Mouse (Mus musculus) layer of hippocampus, postnatal 25 days (tissue): ENCODE results near the gene Myof. TPM values are rescaled to one million over a fixed set of nuclear protein-coding genes. Genes with fewer than 3 reads are reported as not detected.

Experiments used
- DNase-seq, 2 experiments: peaks; one replicate each; pipeline ENCODE4 v3.0.0; 2022; ENCODE audit warnings: mixed read lengths in 2 of 2, low spot score in 1 of 2; ENCODE audit errors: extremely low spot score in 1 of 2
- total RNA-seq, 2 experiments: library from RNA; stranded (reverse); gene quantifications; 2 replicates each; pipeline ENCODE4 v1.2.3; 2021

The Myof gene
- total RNA-seq, 2 experiments from 2014 or later: 3.2 to 3.8 TPM

DNA sequence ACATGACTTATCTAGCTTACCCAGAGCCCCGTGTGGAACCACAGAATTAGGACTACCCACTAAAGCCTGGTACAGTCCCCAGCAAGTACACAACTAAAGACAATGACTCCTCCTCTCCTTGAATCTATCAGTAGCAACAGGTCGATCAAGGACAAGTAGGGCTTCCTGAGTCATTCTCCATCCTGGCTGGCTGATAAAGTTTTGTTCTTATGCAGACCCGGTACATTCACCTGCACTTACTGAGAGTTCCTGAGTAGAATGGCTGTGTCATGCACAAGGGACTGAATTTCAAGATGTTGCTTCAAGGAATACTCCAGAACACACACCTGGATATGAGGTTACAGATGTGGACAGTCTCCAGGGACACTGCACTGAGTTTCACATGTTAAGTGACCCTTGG lies 1.8 kb upstream of the Myof start:
- DNase-seq: no peak

DNA sequence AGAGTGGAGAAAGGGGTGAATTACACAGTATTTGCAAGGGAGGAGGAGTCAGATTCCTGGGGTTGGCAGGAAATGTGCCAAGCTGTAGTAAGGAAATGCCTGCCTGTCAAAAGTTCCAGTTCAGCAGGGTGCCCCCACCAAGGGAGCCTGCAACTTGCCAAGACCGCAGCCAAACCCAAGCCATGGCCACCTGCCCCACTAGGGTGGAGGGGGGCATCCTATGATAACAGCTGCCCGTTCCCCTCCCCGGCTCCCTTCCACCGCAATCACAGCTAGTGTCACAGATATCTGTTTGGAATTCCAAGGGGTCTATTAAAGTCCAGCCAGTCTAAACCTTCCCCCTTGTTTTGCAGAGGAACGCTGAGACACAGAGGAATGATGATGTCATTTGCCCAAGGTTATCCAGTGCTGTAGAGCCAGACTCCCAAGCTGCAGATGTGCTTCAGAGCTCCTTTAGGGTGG lies 1.1 kb downstream of the Myof start:
- DNase-seq: no peak

DNA sequence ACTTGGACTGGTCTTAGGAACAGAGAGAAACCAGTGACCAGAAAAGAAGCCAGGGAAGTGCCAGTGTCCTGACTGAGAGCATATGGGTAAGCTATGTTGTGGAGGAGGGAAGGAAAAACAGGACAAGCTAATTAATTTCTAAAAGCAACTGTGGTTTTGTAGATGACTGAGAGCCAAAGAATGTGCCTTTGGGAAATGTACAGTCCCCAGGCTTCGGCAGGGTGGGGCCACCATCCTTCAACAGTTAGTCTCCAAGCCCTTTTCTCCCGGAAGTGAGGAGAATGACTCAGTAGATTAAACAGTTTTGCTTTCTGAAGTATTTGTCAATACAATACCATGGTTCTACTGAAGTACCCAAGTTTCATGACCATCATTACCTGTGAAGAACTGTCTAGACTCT lies 5.1 kb downstream of the Myof start:
- no peak for DNase-seq

DNA sequence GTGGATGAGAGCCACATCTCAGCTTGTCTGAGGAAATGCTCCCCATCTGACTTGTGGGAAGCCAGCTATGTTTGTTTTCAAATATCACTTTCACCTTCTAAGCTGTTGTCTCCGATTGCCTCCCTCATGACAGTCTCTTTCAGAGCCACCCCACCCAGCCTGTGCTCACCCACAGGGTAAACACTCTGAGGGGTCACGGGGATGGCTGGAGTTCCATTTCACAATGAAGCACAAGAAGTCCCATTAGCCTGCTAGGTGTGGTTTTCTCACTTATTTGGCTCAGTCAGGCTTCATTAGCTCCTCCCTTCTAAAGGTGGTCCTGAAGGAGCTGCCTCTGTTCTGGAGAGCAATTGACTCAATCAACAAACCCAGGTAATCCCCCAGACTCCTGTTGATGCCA lies 7.6 kb downstream of the Myof start:
- DNase-seq: no peak

DNA sequence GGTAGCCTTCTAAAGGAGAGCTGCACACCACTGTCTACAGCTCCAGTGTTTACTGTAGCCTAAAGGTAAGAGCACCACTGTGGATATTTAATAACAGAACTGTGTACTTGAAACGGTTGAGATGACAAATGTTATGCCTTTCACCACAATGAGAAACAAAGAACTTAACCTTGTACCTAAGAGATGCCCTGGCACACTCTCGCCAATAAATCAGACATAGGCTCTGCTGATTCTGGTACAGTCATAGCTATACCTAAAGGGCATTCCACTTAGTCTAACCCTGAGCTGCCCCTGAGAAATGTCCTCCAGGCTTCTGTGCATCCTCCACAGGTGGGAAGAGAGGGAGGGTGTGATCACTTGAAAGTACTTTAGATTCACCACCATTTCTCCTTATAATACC lies 8.7 kb downstream of the Myof start:
- no peak for DNase-seq

DNA sequence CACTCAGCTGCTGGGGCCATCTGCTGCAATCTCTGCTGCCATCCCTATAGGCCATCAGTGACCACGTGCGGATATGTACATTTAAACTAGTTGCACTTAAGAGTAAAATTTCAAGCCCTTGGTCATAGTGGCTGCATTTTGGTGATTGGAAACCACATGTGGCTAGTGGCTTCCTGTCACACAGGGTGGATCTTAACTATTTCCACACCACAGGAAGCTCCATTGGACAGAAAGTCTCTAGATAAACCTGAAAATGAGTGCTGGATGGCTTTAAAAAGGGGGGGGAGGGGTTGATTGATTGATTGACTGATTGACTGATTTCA lies 9.7 kb downstream of the Myof start:
- no peak for DNase-seq

DNA sequence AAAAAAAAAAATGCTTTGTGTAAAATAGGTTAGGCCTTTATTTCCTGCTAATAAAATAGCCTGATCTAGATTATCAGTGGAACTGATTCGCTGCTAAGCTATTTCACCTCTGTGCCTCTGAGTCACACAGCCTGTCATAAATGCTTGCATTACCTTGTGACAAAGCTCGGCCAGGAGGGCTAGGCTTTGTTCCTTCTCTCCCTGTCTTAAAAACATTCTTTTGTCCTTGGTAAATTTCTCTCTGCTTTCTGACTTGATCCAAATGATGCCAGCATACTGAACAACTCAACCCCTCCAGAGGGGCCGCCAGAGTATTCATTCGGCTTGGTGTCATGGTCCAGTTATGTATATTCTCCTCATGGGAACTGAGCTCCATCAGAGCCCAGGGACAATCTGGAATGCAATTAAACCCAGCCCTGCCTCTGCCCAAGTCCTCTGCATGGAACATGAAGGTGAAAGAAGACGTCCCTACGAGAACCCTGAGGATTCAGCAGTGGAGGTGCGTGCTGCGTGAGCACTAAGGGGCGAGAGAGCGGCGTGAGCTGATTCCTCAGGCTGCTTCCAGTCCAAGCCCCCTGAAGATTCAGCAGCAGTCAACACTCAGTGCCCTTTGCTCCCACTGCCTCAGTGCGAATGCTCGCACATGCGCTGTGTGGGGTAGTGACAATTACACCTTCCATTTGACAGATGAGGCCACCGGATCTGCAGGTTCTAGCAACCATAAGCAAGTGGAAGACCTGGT lies 10.2 kb downstream of the Myof start:
- no peak for DNase-seq

DNA sequence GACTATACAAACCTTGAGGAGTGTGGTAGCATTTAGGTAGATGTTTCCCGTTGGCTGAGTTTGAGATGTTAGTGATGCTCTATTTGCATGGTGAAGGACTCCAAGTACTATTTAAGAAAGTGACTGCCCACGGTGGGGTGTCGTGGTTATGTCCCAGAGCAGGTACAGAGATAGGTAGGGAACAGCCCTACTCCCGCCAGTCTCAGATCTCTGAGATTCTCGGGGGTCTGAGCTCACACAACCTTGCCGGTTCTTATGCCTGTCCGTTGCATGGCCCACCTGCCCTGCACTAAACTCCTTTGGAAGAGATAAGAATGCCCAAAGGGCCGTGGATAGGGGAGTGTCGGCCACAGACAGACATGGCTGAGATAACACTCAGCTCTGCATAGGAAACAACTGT lies 12.2 kb downstream of the Myof start:
- no peak for DNase-seq

DNA sequence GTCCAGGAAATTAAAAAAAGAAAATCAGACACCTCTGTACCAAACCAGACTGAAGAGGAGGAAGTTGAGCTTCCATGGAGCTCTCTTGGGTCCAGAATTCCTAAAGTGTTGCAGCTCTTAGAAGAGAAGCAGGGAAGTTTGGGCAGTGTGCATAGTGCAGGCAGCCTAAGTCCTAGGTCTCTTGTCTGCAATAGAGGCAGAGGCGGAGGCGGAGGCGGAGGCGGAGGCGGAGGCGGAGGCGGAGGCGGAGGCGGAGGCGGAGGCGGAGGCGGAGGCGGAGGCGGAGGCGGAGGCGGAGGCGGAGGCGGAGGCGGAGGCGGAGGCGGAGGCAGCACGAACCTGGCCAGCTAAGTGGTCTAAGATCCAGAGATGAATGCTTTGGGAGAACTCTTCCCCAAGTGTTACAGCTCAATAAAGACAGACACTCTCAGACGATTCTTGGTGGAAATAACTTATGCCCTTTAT lies 12.7 kb downstream of the Myof start:
- peak in 1 of 2 experiments; percentile 34 for DNase-seq

DNA sequence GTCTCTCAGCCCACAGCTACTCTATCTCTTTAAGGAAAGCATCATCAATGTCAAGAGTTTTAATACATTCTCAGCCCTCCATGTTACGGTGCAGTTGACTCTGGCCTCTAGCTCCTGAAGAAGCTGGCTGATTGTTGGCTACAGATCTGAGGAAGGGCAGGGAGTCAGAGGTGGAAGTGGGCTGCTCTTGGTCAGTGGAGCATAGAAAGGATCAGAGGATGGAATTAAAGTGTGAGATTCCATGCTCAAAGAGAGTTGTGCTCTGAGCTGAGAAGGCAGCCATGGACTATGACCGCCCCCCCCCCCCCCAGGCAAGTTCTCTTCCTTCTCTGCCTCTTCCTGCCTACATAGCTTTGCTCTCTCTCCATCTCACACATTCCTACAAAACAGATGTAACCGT lies 13.5 kb downstream of the Myof start:
- no peak for DNase-seq

DNA sequence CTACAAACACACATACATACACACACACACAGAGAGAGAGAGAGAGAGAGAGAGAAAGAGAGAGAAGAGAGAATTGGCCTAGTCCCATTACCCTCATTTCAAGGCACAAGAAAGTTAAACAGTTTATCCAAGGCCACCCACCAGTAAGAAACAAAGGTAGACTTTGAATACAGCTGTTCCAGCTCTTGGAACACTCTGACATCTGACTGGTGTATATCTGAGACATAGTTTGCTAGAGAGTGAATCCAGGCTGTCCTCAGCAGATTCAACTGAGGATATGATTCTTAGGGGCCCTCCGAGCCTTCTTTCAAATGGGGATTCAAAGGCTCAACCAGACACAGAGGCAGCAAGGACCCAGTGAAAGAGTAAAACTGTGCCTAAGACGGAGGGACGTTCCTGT lies 14.1 kb downstream of the Myof start:
- DNase-seq: no peak

DNA sequence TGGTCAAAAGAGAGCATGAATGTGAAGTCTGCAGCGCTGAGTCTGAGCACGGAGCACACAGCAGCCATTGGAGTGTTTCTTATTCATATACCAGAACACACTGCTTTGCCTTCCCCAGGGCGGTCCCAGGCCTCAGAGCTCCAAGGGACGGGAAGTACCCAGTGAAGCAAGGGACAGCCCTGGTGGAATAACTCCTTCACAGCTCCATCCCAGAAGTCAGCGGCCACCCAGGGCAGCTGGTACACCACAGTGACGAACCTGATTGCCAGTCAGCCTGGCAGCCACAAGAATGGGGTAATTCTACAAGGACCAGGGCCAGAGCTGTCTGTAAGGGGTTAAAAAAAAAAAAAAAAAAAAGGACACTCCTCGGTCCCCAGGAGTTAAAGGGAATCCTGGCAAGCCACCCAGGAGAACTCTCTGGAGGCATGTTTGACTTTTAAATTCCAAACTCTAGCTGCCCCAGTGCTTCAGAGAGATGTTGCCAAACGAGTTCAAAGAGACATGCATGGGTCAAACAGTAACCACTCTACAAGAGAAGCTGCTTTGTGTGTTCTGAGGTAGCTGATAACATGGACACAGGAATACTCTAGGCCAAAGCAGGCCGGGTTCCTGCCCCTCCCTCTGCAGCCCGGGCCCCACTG lies 15.4 kb downstream of the Myof start:
- no peak for DNase-seq

DNA sequence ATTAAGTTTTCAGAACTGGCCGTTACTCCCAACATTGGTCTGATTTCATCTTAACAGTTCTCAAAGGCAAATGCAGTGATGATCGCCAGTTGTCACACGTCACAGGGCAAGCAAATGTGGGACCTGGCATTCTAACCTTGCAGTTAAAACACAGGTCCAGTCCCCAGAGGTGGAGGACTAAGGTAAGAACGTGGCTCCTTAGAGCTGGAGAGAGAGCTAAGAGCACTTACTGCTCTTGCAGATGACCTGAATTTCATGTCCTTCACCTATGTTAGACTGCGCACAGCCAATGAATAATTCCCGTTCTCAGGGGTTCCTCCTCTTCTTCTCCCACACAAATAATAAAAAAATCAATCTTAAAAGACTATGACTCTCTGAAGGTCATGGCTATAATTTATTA lies 16.0 kb downstream of the Myof start:
- no peak for DNase-seq

DNA sequence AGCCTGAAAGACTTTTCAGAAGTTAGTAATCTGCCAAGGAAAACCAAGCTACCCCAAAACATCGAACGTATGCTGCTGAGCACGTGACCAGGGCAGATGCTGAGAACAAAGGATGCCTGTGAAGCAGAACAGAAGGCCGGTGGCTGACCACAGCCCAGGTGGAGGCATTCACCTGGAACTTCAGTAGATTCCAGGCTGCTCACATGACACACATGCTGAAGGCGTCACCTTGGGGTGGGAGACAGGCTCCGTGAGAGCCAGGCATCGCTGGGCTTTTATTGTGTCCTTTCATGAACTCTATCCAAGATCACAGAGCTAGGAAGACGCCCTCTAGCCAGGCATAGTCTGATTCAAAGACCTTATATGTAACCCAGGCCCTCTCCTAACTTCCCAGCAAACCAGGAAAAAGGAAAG lies 17.2 kb downstream of the Myof start:
- DNase-seq: no peak

DNA sequence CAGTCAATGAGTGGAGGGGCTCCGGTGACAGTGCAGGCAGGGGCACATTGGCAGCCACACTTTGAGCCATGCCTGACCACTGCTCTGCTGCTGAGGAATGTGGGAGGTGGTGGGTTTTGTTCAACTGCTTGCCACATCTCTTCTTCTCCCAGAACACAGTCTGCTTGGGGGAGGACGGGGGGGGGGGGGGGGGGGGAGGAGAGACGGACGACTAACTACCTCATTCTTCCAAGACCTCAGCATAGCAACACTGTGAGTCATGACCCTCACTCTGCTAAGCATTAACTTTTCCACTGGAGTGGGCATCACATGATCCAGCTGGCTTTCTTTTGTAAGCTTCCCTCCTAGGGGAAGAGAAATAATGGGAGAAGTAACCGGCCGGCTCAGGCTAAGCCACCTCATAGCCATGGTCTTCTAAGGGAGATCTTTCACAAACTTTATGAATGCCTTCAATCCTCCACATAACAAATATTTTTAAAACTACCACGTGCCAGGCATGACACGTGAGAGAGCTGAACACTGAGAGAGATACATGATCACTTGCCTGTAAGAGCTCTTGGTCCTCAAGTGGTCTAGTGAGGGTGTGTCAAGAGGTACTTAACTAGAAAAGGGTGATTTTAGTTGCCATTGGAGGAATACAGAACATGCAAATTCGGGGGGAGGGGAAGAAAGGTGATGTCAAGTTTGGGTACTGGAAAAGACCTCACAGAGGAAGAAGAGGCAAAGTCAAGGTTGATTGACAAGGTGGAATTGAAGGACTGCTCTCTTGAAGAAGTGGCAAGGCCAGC lies 17.9 kb downstream of the Myof start:
- no peak for DNase-seq

DNA sequence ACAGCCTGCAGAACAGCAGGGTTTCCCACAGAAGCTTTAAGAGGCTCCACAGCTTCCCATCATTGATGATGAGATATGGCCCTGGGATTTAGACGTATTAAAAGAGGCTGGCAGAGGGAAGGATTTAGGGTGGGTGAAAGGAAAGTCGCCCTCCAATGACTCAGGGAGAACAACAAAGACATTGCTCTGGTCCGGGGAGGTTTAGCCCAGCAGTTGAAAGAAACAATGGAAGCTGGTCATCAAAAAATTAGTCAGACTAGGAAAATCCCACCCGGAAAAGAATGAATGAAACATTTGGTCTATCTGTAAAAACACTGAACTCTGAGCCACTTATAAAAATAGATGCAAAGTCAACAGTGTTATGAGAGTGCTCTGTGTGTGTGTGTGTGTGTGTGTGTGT lies 19.8 kb downstream of the Myof start:
- no peak for DNase-seq

DNA sequence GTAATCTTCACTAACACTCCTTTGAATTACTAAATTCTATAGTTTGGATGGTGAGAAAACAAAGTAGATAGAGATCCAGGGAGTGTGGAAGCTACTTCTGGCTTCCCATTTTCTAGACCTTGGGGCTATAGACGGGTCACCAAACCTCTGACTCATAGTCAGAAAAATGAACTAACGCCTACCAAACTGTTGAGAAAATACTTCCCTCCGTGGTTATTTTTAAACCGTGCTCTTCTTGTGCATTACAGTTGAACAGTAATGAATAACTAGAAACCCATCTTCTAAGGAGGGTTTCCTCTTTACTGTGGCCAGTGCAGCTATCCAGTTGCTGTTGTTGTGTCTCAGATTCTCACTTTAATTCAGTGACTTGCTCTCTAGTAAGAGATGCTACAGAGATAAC lies 20.7 kb downstream of the Myof start:
- DNase-seq: no peak

DNA sequence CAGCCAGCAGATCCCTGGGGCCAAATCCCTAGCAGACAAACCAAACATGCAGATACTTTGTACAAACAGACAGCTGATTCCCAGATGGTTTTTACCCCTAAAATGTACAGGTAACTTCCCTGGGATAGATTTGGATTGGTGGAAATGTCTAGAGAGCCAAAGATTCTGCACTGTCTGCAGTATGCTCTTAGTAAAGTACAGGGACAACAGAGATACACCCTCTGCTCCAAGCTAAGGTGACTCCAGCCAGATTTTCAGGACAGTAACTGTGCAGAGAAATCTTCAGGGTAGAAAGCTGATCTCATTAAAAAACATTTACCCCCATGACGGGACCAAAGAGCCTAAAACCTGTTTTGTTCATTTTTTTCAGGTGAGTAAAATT lies 27.5 kb downstream of the Myof start:
- DNase-seq: no peak

DNA sequence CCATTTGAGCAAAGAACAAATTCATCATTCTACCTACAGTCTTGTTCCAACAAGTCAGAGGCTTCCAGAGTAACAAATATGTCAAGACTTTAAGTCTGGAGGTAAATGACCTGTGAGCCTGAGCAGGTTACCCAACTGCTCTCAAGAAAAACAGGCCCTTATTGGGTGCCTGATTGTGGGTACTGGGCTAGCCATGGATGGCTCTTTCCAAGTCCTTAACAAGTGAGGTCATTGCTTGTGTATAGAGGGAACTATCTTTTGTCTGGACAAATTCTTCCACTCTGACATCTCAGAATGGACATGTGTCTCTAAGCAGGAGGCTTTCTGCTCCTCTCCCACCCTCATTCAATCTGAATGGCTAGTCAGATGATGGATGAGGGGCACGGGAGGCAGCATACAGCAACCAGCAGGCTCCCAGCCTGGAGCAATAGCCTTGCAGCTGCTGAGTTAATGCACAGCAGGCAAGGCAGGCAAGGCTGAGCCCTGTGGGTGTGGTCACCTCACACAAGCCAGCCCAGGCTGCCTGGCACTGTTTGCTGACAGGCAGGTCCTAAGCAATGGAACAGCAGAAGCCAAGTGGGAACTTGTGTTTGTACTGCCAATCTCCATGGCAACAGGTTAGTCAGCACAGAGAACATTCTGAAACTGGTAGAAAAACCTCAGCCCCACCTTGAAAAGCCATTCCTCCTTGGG lies 28.1 kb downstream of the Myof start:
- DNase-seq: peak; percentile 14 to 38

DNA sequence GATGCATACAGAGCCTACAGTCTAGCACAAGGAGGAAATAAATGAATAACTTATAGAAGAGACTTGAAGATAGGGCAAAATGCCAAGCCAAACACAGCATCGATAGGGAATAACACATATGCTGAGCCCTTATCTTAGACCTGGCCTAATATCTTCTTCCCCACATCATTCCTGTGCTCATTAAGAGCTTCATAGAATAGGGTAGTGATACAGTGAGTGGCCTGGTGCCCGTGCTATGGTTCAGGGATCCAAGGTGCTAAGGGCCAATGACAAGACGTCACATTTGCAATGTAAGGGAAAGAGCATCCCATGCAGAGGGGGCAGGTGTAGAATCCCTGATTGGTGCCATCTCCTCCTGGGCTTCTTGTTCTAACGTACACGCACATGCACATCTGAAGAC lies 28.9 kb downstream of the Myof start:
- no peak for DNase-seq

DNA sequence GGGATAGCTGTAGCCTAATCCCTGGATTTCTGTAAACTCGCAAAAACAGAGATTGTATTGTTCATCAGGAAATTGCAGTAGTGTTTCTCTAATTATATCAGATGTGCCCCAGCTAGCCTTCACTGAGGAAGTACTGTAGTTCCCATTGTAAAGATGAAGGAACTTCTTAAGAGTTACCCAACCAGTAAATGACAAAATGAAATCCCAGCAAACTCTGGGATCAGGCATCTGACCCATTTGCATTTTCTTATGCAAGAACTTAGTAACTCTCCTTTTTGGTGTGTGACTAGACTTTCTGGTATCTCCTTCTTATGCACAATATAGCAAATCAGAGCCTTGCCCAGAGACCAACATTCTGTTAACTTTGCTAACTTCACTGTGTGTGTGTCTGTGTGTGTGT lies 32.0 kb downstream of the Myof start:
- DNase-seq: no peak
